Mouse (Mus musculus): Measurements from ENCODE around the gene Hmgxb4. TPM values are rescaled to one million over a fixed set of nuclear protein-coding genes. Genes with fewer than 3 reads are reported as not detected.

Gene Hmgxb4
- polyA plus RNA-seq, 3 experiments from 2014 or later, result 32.6 to 57.3 (median 42.5) TPM

GRCm38 (mm10) chr8:75078851-75079250, 85.7 kb downstream of the Hmgxb4 start:
- no peak for ATAC-seq

Other genes with a start within 250 kb of the Hmgxb4 start
- gene Isx, start 120.2 kb upstream of the Hmgxb4 start, polyA plus RNA-seq (2017; shearing (Covaris generic)), result under 1 TPM in 1 of 3 experiments, not detected in 2; 0.24 TPM
- 10 to 100 TPM; 13.7 to 24.0 (median 15.1) TPM for gene Tom1, start 40.3 kb downstream of the Hmgxb4 start, polyA plus RNA-seq (2017; shearing (Covaris generic))
- gene Hmox1, start 100.3 kb downstream of the Hmgxb4 start, polyA plus RNA-seq (2017; shearing (Covaris generic)), result 1 to 10 TPM; 6.3 to 8.2 (median 7.8) TPM
- gene Mcm5, start 116.2 kb downstream of the Hmgxb4 start, polyA plus RNA-seq (2017; shearing (Covaris generic)), result 10 to 100 TPM; 32.1 to 95.9 (median 36.2) TPM
- under 1 TPM in 1 of 3 experiments, not detected in 2; 0.41 TPM for gene Rasd2, start 220.6 kb downstream of the Hmgxb4 start, polyA plus RNA-seq (2017; shearing (Covaris generic))

Measured in inflammation-experienced regulatory T-cells, adult 6 months (primary cell).